Mouse (Mus musculus): ENCODE results near the gene Vmn1r39. TPM values are rescaled to one million over a fixed set of nuclear protein-coding genes. Genes with fewer than 3 reads are reported as not detected.
"Not testable (repeated sequence)": the region's sequence is repeated elsewhere in the genome, so short reads cannot be mapped to it uniquely, and the experiment has no call there.

Vmn1r39 gene
- not detected in 2 replicates for polyA plus RNA-seq (2015; fragmentation: Nextera tagmentation; extraction: Ambion mirVana)

DNA sequence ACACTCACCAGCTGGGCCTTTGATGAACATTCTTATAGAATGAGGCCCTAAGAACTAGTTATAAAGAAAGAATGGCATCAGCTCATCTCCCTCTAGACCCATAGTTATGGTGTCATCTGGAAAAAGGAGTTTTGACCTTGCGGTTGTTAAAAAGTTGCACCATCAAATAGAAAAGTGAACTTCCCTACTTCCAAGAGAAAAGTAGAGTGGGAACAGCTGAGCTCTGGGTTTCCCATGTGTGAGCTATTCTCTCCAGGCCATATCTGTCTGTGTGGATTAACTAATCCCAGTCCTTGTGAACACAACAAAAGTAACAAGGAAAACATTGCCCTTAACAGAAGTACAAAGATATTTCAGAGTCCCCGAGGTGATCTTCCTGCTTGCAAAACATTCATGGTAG, at the start of gene Vmn1r39:
Vmn1r39 (minus strand) TSS at position 101 of the 400 bp plus-strand sequence.
- H3K9me3 ChIP-seq (ENCODE audit: control insufficient read depth, low read length), result no peaks in the 10 kb centered on the region
- 91% methylated on average over 2 of the region's 2 CpGs for WGBS
- H3K4me2 ChIP-seq (replicated peaks; ENCODE audit: low read depth), result no peak within 1 kb of the TSS
- no peak within 1 kb of the TSS for H3K4me3 ChIP-seq (ENCODE audit: low read depth, low read length)
- no peak within 1 kb of the TSS for H3K27ac ChIP-seq (replicated peaks)
- no peaks in the 10 kb centered on the region for H3K36me3 ChIP-seq (ENCODE audit: control insufficient read depth, insufficient read depth, low read length)
- H3K4me1 ChIP-seq (replicated peaks; ENCODE audit: control insufficient read depth, insufficient read depth), result no peaks in the 10 kb centered on the region
- DNase-seq (ENCODE audit: low spot score) (no peak), ATAC-seq (ENCODE audit: low FRiP score, low TSS enrichment) (no peak)
- H3K9ac ChIP-seq (ENCODE audit: low read length), result no peak within 1 kb of the TSS
- no peaks in the 10 kb centered on the region for H3K27me3 ChIP-seq (ENCODE audit: control insufficient read depth, insufficient read depth, low read length)
- no peak for TF ChIP-seq CTCF (IDR thresholded peaks at IDR 0.05; ENCODE audit: low read depth)
- no peak for TF ChIP-seq EP300 (optimal IDR thresholded peaks at IDR 0.05)

DNA sequence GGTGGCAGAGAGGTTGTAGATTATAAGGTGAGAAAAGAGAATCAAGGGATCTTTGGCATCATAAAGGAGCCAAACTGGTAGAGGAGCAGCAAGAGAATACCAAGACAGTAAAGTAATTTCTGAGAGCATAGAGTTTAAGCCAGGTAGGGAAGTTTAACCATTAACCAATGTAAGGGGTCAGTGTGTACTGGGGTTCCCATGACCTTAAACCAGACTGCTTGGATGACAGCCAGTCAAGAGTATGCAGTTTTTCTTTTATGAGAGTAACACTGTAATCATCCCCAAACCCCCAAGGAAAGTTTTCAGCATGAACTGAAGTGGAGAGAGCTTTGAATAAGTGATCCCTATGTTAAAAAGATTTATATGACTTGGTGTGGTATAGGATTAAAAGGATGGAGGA, 49.0 kb upstream of the Vmn1r39 start:
- no peak overlapping the region for H3K27ac ChIP-seq (replicated peaks)
- H3K4me2 ChIP-seq (replicated peaks; ENCODE audit: low read depth), result no peak overlapping the region
- no peaks in the 10 kb centered on the region for H3K4me1 ChIP-seq (replicated peaks; ENCODE audit: control insufficient read depth, insufficient read depth)
- H3K36me3 ChIP-seq (ENCODE audit: control insufficient read depth, insufficient read depth, low read length), result no peaks in the 10 kb centered on the region
- TF ChIP-seq EP300 (optimal IDR thresholded peaks at IDR 0.05) (no peak), CTCF (IDR thresholded peaks at IDR 0.05; ENCODE audit: low read depth) (no peak)
- no peak for DNase-seq (ENCODE audit: low spot score)
- no peak overlapping the region for H3K4me3 ChIP-seq (ENCODE audit: low read depth, low read length)
- no peaks in the 10 kb centered on the region for H3K27me3 ChIP-seq (ENCODE audit: control insufficient read depth, insufficient read depth, low read length)
- H3K9me3 ChIP-seq (ENCODE audit: control insufficient read depth, low read length), result no peaks in the 10 kb centered on the region
- ATAC-seq (ENCODE audit: low FRiP score, low TSS enrichment), result no peak
- no peak overlapping the region for H3K9ac ChIP-seq (ENCODE audit: low read length)

DNA sequence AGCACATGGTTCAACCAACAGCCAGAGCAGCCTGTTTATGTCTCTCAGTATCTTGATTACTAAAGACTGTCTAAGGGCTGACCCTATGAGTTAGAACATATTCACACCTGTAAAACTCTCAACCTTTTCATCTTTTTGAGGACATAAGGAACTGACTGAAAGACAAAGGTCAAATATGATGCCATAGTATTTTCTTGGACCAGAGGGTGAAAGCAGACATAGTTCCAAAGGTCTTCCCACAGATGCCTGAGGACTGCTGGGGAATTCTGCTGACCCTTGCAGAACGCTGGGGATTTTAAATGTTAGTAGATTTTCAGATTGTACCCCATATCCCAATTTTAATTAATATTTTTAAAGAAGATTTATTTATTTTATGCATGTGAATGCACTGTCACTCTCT, 47.9 kb upstream of the Vmn1r39 start:
- TF ChIP-seq CTCF (IDR thresholded peaks at IDR 0.05; ENCODE audit: low read depth), result no peak
- no peak for TF ChIP-seq EP300 (optimal IDR thresholded peaks at IDR 0.05)
- 76% methylated on average over 1 of the region's 1 CpGs for WGBS
- Histone ChIP-seq H3K9ac (ENCODE audit: low read length) (no peak overlapping the region), H3K27me3 (ENCODE audit: control insufficient read depth, insufficient read depth, low read length) (no peaks in the 10 kb centered on the region), H3K4me3 (ENCODE audit: low read depth, low read length) (no peak overlapping the region), H3K9me3 (ENCODE audit: control insufficient read depth, low read length) (no peaks in the 10 kb centered on the region), H3K36me3 (ENCODE audit: control insufficient read depth, insufficient read depth, low read length) (no peaks in the 10 kb centered on the region), H3K4me2 (replicated peaks; ENCODE audit: low read depth) (no peak overlapping the region), H3K4me1 (replicated peaks; ENCODE audit: control insufficient read depth, insufficient read depth) (no peaks in the 10 kb centered on the region), H3K27ac (replicated peaks) (no peak overlapping the region)
- ATAC-seq (ENCODE audit: low FRiP score, low TSS enrichment), result no peak
- DNase-seq (ENCODE audit: low spot score), result no peak

DNA sequence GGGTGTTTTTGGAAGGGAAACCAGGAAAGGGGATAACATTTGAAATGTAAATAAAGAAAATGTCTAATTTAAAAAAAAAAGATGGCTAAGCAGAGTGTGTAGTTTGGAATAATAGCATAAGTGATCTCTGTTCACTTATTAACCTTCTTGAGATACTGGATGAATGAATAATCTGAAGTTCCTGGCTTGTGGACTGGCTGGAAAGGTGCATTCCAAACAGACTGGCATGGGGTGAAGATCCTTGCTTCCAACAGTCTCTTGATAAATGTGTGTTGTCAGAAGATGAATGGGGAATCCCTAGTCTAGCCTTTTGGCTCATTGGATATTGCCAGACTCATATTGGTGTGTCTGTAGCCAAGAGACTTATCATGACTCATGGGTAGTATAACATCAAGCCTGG, 45.8 kb upstream of the Vmn1r39 start:
- Histone ChIP-seq H3K4me3 (ENCODE audit: low read depth, low read length) (no peak overlapping the region), H3K9me3 (ENCODE audit: control insufficient read depth, low read length) (no peaks in the 10 kb centered on the region), H3K9ac (ENCODE audit: low read length) (no peak overlapping the region), H3K4me1 (replicated peaks; ENCODE audit: control insufficient read depth, insufficient read depth) (no peaks in the 10 kb centered on the region), H3K36me3 (ENCODE audit: control insufficient read depth, insufficient read depth, low read length) (no peaks in the 10 kb centered on the region), H3K27ac (replicated peaks) (no peak overlapping the region), H3K4me2 (replicated peaks; ENCODE audit: low read depth) (no peak overlapping the region), H3K27me3 (ENCODE audit: control insufficient read depth, insufficient read depth, low read length) (no peaks in the 10 kb centered on the region)
- TF ChIP-seq EP300 (optimal IDR thresholded peaks at IDR 0.05) (no peak), CTCF (IDR thresholded peaks at IDR 0.05; ENCODE audit: low read depth) (no peak)
- DNase-seq (ENCODE audit: low spot score), result no peak
- ATAC-seq (ENCODE audit: low FRiP score, low TSS enrichment), result no peak

DNA sequence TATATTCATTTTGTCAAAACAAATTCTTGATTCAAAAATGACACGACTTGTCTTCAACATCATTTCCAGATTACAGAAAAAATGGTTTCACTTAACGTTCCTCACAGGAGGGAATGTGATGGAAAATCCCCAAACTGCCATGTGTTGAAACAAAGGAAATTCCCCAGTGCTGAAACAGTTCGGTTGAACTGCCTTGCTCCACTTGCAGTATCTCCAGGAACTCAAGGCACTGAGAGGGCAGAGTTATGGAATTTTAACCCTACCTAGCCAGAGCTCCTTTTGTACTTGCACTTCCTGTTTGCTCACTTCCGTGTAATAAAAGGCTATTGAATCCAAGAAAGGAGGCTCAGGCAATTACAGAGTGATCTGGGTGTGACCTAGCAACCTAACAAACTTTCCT, 38.5 kb upstream of the Vmn1r39 start:
- no peak overlapping the region for H3K27ac ChIP-seq (replicated peaks)
- 24% methylated on average over 4 of the region's 4 CpGs for WGBS
- no peaks in the 10 kb centered on the region for H3K4me1 ChIP-seq (replicated peaks; ENCODE audit: control insufficient read depth, insufficient read depth)
- H3K36me3 ChIP-seq (ENCODE audit: control insufficient read depth, insufficient read depth, low read length), result no peaks in the 10 kb centered on the region
- no peak for ATAC-seq (ENCODE audit: low FRiP score, low TSS enrichment)
- no peaks in the 10 kb centered on the region for H3K27me3 ChIP-seq (ENCODE audit: control insufficient read depth, insufficient read depth, low read length)
- no peaks in the 10 kb centered on the region for H3K9me3 ChIP-seq (ENCODE audit: control insufficient read depth, low read length)
- DNase-seq (ENCODE audit: low spot score), result no peak
- H3K4me2 ChIP-seq (replicated peaks; ENCODE audit: low read depth), result no peak overlapping the region
- TF ChIP-seq CTCF (IDR thresholded peaks at IDR 0.05; ENCODE audit: low read depth) (no peak), EP300 (optimal IDR thresholded peaks at IDR 0.05) (no peak)
- no peak overlapping the region for H3K9ac ChIP-seq (ENCODE audit: low read length)
- H3K4me3 ChIP-seq (ENCODE audit: low read depth, low read length), result no peak overlapping the region

DNA sequence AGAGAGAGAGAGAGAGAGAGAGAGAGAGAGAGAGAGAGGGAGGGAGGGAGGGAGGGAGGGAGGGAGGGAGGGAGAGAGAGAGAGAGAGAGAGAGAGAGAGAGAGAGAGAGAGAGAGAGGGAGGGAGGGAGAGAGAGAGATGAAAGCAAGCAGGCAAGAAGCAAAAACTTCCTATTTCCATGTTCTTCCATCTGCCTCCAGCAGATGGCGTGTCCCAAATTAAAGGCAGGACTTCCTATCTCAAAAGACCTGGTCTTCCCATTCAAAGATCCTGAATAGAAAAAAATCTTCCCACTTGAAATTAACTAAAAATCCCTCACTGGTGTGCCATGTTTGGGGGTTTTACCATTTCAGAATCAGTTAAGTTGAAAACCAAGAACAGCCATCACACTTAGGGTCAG, 30.2 kb upstream of the Vmn1r39 start:
- not testable (repeated sequence) for H3K4me1 ChIP-seq (replicated peaks; ENCODE audit: control insufficient read depth, insufficient read depth); H3K9me3 ChIP-seq (ENCODE audit: control insufficient read depth, low read length); H3K9ac ChIP-seq (ENCODE audit: low read length); H3K4me2 ChIP-seq (replicated peaks; ENCODE audit: low read depth); H3K27me3 ChIP-seq (ENCODE audit: control insufficient read depth, insufficient read depth, low read length); H3K4me3 ChIP-seq (ENCODE audit: low read depth, low read length); DNase-seq (ENCODE audit: low spot score); H3K27ac ChIP-seq (replicated peaks); ATAC-seq (ENCODE audit: low FRiP score, low TSS enrichment); H3K36me3 ChIP-seq (ENCODE audit: control insufficient read depth, insufficient read depth, low read length)
- peak; percentile 74 for TF ChIP-seq CTCF (IDR thresholded peaks at IDR 0.05; ENCODE audit: low read depth)
- 5% methylated on average over 1 of the region's 1 CpGs for WGBS

Measured in stomach, postnatal 0 days (tissue).